In the genomic region with DNA sequence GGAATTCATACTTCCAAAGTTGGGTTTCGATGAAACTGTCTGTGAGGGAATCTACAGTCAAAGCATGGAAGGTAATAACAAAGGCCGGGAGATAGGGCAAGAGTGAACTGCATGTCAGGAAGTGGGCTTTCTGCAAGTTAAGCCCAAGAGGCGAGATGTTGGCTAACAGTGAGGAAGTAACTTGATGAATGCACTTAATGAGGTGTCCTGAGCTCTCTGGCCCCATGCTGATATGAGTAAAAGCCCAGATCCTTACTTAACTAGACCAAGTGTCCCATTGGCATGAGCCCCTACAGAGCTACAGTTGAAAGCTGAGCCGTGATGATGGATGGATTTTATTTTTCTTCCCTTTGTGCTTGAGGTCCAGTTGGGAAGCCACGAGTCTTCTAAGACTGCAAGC, we compare ENCODE assay signal across 18 mouse cellular contexts.
DNase-seq lines count a peak whose midpoint lies in the region; ATAC-seq and TF ChIP-seq lines count a peak whose summit lies in the region.
"Had no signal": no experiment of that assay in that cellular context is flagged by ENCODE, and none has a peak within 500 bp of the region (broad histone marks: within the 10 kb centered on the region; RNA-seq: fewer than 3 reads in every experiment).

No protein-coding gene starts in this region.

- TF ChIP-seq CTCF in lung, postnatal 0 days (IDR thresholded peaks at IDR 0.05), result no peak

- H3K4me1 ChIP-seq in lung, embryonic 16.5 days (replicated peaks; ENCODE audit: control insufficient read depth, insufficient read depth, low read length), result peaks cover 4% of the 10 kb centered on the region; the same call in 1 of the 2 replicates
- H3K4me1 ChIP-seq in lung, postnatal 0 days (ENCODE audit: insufficient read depth, low read depth, low read length), result no peaks in the 10 kb centered on the region; the same call in 1 of the 2 replicates
- H3K4me1 ChIP-seq in forebrain, embryonic 16.5 days (replicated peaks; ENCODE audit: control insufficient read depth, insufficient read depth, low read length), result no peaks in the 10 kb centered on the region
- H3K4me1 ChIP-seq: embryonic facial prominence, embryonic 13.5 days; forebrain, embryonic 12.5 days; hindbrain, embryonic 13.5 days had no signal

- no peak overlapping the region for H3K4me3 ChIP-seq in lung, embryonic 16.5 days (ENCODE audit: low read length)
- H3K4me3 ChIP-seq in lung, postnatal 0 days (ENCODE audit: low read depth, low read length), result no peak overlapping the region
- no peak overlapping the region for H3K4me3 ChIP-seq in forebrain, embryonic 16.5 days (replicated peaks; ENCODE audit: low read length)
- H3K4me3 ChIP-seq: embryonic facial prominence, embryonic 13.5 days; forebrain, embryonic 12.5 days; heart, embryonic 13.5 days; hindbrain, embryonic 13.5 days had no signal

- H3K27me3 ChIP-seq in lung, embryonic 16.5 days (ENCODE audit: control insufficient read depth, insufficient read depth, low read depth, low read length), result no peaks in the 10 kb centered on the region
- H3K27me3 ChIP-seq in lung, postnatal 0 days (replicated peaks; ENCODE audit: insufficient read depth, low read length), result no peaks in the 10 kb centered on the region
- no peaks in the 10 kb centered on the region for H3K27me3 ChIP-seq in forebrain, embryonic 16.5 days (replicated peaks; ENCODE audit: control insufficient read depth, insufficient read depth, low read length)
- H3K27me3 ChIP-seq: embryonic facial prominence, embryonic 13.5 days; forebrain, embryonic 12.5 days; heart, embryonic 13.5 days; hindbrain, embryonic 13.5 days had no signal

- no peak overlapping the region for H3K4me2 ChIP-seq in lung, embryonic 16.5 days (ENCODE audit: low read depth, low read length)
- no peak overlapping the region for H3K4me2 ChIP-seq in lung, postnatal 0 days (replicated peaks; ENCODE audit: low read depth, low read length)
- no peak overlapping the region for H3K4me2 ChIP-seq in forebrain, embryonic 16.5 days (ENCODE audit: low read length)
- H3K4me2 ChIP-seq: embryonic facial prominence, embryonic 13.5 days; forebrain, embryonic 12.5 days; heart, embryonic 13.5 days; hindbrain, embryonic 13.5 days had no signal

- no peaks in the 10 kb centered on the region for H3K36me3 ChIP-seq in lung, embryonic 16.5 days (ENCODE audit: control insufficient read depth, insufficient read depth, low read length)
- no peaks in the 10 kb centered on the region for H3K36me3 ChIP-seq in lung, postnatal 0 days (ENCODE audit: insufficient read depth, low read length)
- H3K36me3 ChIP-seq in forebrain, embryonic 16.5 days (ENCODE audit: control insufficient read depth, insufficient read depth), result no peaks in the 10 kb centered on the region
- H3K36me3 ChIP-seq: forebrain, embryonic 12.5 days; hindbrain, embryonic 13.5 days had no signal

- ATAC-seq in lung, embryonic 16.5 days (ENCODE audit: low read depth), result peak; percentile 44; the same call in 1 of the 2 replicates
- peak; percentile 54 for ATAC-seq in lung, postnatal 0 days
- ATAC-seq in megakaryocyte, adult 5-6 weeks (ENCODE audit: poor library complexity, severe bottlenecking), result peak; percentile 34; the same call in 1 of the 2 replicates
- ATAC-seq in forebrain, embryonic 16.5 days, result no peak
- no peak for ATAC-seq in activated CD4-positive, CD25-positive, alpha-beta regulatory T cell, adult 4 months
- ATAC-seq: forebrain, postnatal 0 days had no signal

- no peak overlapping the region for H3K27ac ChIP-seq in lung, embryonic 16.5 days (ENCODE audit: low read length)
- H3K27ac ChIP-seq in lung, postnatal 0 days (ENCODE audit: low read length), result no peak overlapping the region
- H3K27ac ChIP-seq in forebrain, embryonic 16.5 days (ENCODE audit: low read length), result no peak overlapping the region
- H3K27ac ChIP-seq: embryonic facial prominence, embryonic 13.5 days; forebrain, embryonic 12.5 days; heart, embryonic 13.5 days; hindbrain, embryonic 13.5 days had no signal

- 66% methylated on average over 5 of the region's 5 CpGs for WGBS in lung, embryonic 16.5 days
- 61% methylated on average over 5 of the region's 5 CpGs for WGBS in lung, postnatal 0 days
- WGBS in forebrain, embryonic 16.5 days, result 50% methylated on average over 5 of the region's 5 CpGs

- H3K9me3 ChIP-seq in lung, embryonic 16.5 days (ENCODE audit: control insufficient read depth, low read length), result no peaks in the 10 kb centered on the region
- H3K9me3 ChIP-seq in lung, postnatal 0 days (ENCODE audit: low read length), result no peaks in the 10 kb centered on the region
- H3K9me3 ChIP-seq in forebrain, embryonic 16.5 days (ENCODE audit: control insufficient read depth, low read length), result no peaks in the 10 kb centered on the region
- H3K9me3 ChIP-seq: embryonic facial prominence, embryonic 13.5 days; forebrain, embryonic 12.5 days; heart, embryonic 13.5 days; hindbrain, embryonic 13.5 days had no signal

- TF ChIP-seq EP300 in lung, postnatal 0 days (IDR thresholded peaks at IDR 0.05), result no peak

- no peak overlapping the region for H3K9ac ChIP-seq in lung, embryonic 16.5 days (ENCODE audit: low read length)
- no peak overlapping the region for H3K9ac ChIP-seq in lung, postnatal 0 days (replicated peaks; ENCODE audit: low read depth)
- H3K9ac ChIP-seq in forebrain, embryonic 16.5 days (replicated peaks; ENCODE audit: low read depth, low read length), result no peak overlapping the region
- H3K9ac ChIP-seq: embryonic facial prominence, embryonic 13.5 days; forebrain, embryonic 12.5 days; forebrain, postnatal 0 days; heart, embryonic 13.5 days; hindbrain, embryonic 13.5 days had no signal

- DNase-seq in lung, postnatal 14 days, result no peak
- DNase-seq in lung, postnatal 0 days (ENCODE audit: low spot score), result peak; percentile 61
- DNase-seq in kidney, postnatal 25 days, result no peak
- DNase-seq: adrenal gland, postnatal 10 days; cerebellum, adult 11 months; cerebellum, adult 8-10 months; cerebellum, postnatal 25 days; forebrain, postnatal 0 days; gastrocnemius, postnatal 14 days; heart, postnatal 4 days had no signal

Comparison
In these comparisons a context has a peak if more than half of its experiments do, and no peak if none do; other contexts are left out.
1. ATAC-seq: peak in lung, embryonic 16.5 days (single experiment), lung, postnatal 0 days (single experiment) and megakaryocyte, adult 5-6 weeks (single experiment); none in forebrain, embryonic 16.5 days (single experiment) and activated CD4-positive, CD25-positive, alpha-beta regulatory T cell, adult 4 months (single experiment).